ENCODE assay signal across 11 mouse cellular contexts in genomic region chr9:32495643-32495997, GRCm38 (mm10). TPM values are rescaled to one million over a fixed set of nuclear protein-coding genes. Genes with fewer than 3 reads are reported as not detected.
A peak's percentile ranks its signal among the peaks of the same experiment; 100 is the strongest.
DNase-seq lines count a peak whose midpoint lies in the region; ATAC-seq and TF ChIP-seq lines count a peak whose summit lies in the region.
"Had no signal": no experiment of that assay in that cellular context is flagged by ENCODE, and none has a peak within 500 bp of the region (broad histone marks: within the 10 kb centered on the region; RNA-seq: fewer than 3 reads in every experiment).

No protein-coding gene starts in this region.

- 0 out of 2 replicates have a peak overlapping the region, but pooled peaks have one; percentile 3 for H3K4me2 ChIP-seq in heart, embryonic 15.5 days
- peak overlapping the region; percentile 24 for H3K4me2 ChIP-seq in embryonic facial prominence, embryonic 12.5 days (replicated peaks)
- H3K4me2 ChIP-seq: forebrain, embryonic 15.5 days had no signal

- WGBS in heart, embryonic 15.5 days: 25% methylated on average over 7 of the region's 7 CpGs
- WGBS in embryonic facial prominence, embryonic 12.5 days: 36% methylated on average over 7 of the region's 7 CpGs
- WGBS in kidney, adult 2 months: 59% methylated on average over 7 of the region's 7 CpGs

- no peak overlapping the region for H3K27ac ChIP-seq in heart, embryonic 15.5 days
- H3K27ac ChIP-seq in embryonic facial prominence, embryonic 12.5 days: peak overlapping the region; percentile 82
- H3K27ac ChIP-seq in kidney, adult 2 months (ENCODE audit: insufficient read depth, low read depth, low read length): no peak overlapping the region
- H3K27ac ChIP-seq: forebrain, embryonic 15.5 days had no signal

- H3K9ac ChIP-seq in heart, embryonic 15.5 days: no peak overlapping the region
- no peak overlapping the region for H3K9ac ChIP-seq in embryonic facial prominence, embryonic 12.5 days
- H3K9ac ChIP-seq: forebrain, embryonic 15.5 days had no signal

- H3K9me3 ChIP-seq in heart, embryonic 15.5 days (replicated peaks): no peaks in the 10 kb centered on the region
- no peaks in the 10 kb centered on the region for H3K9me3 ChIP-seq in embryonic facial prominence, embryonic 12.5 days
- H3K9me3 ChIP-seq: forebrain, embryonic 15.5 days had no signal

- no peak for ATAC-seq in heart, embryonic 15.5 days (replicated peaks; ENCODE audit: insufficient number of reproducible peaks, insufficient read depth, low FRiP score, low read depth)
- ATAC-seq in CD4-positive, CD25-positive, alpha-beta regulatory T cell, adult 4 months: peak; percentile 60
- ATAC-seq in embryonic facial prominence, embryonic 12.5 days (ENCODE audit: insufficient number of reproducible peaks, insufficient read depth, low FRiP score, low TSS enrichment): no peak
- peak; percentile 55 for ATAC-seq in megakaryocyte progenitor cell, adult 5-6 weeks (replicated peaks; ENCODE audit: poor library complexity)
- ATAC-seq in granulocyte monocyte progenitor cell, adult 5-6 weeks (replicated peaks; ENCODE audit: poor library complexity, severe bottlenecking): no peak
- ATAC-seq: forebrain, embryonic 15.5 days had no signal

- peaks cover 10% of the 10 kb centered on the region; the same call in 1 of the 2 replicates for H3K4me1 ChIP-seq in heart, embryonic 15.5 days (replicated peaks)
- peaks cover 39% of the 10 kb centered on the region for H3K4me1 ChIP-seq in embryonic facial prominence, embryonic 12.5 days
- peaks cover 2% of the 10 kb centered on the region; the same call in 1 of the 2 replicates for H3K4me1 ChIP-seq in kidney, adult 2 months (ENCODE audit: control insufficient read depth, insufficient read depth, low read length)

- DNase-seq in heart, postnatal 25 days (ENCODE audit: low spot score): no peak
- no peak for DNase-seq in kidney, adult 2 months
- DNase-seq in spleen, postnatal 14 days (ENCODE audit: low spot score in 2 of 2): no peak
- DNase-seq: adrenal gland, postnatal 10 days; cerebellum, adult 9-10 months had no signal

- no peak for TF ChIP-seq CTCF in kidney, adult 2 months (conservative IDR thresholded peaks at IDR 0.05; ENCODE audit: insufficient read depth, insufficient read length, low read depth, low read length)

- no peak for TF ChIP-seq POLR2A in kidney, adult 2 months (IDR thresholded peaks at IDR 0.05; ENCODE audit: low read depth, low read length)

- no peak overlapping the region for H3K4me3 ChIP-seq in heart, embryonic 15.5 days
- no peak overlapping the region for H3K4me3 ChIP-seq in embryonic facial prominence, embryonic 12.5 days
- H3K4me3 ChIP-seq in kidney, adult 2 months (ENCODE audit: insufficient read depth, low read depth, low read length): no peak overlapping the region
- H3K4me3 ChIP-seq: forebrain, embryonic 15.5 days had no signal

- no peaks in the 10 kb centered on the region for H3K36me3 ChIP-seq in heart, embryonic 15.5 days
- H3K36me3 ChIP-seq in embryonic facial prominence, embryonic 12.5 days: no peaks in the 10 kb centered on the region
- H3K36me3 ChIP-seq in kidney, adult 2 months (ENCODE audit: control insufficient read depth, insufficient read depth, low read length): no peaks in the 10 kb centered on the region
- H3K36me3 ChIP-seq: forebrain, embryonic 15.5 days had no signal

- intact Hi-C loops in heart, postnatal 25 days (cut with DNase I): no loop called here

- H3K27me3 ChIP-seq in heart, embryonic 15.5 days: no peaks in the 10 kb centered on the region
- H3K27me3 ChIP-seq in embryonic facial prominence, embryonic 12.5 days: no peaks in the 10 kb centered on the region
- no peaks in the 10 kb centered on the region for H3K27me3 ChIP-seq in kidney, adult 2 months (replicated peaks; ENCODE audit: control insufficient read depth, insufficient read depth, low read length)
- H3K27me3 ChIP-seq: forebrain, embryonic 15.5 days had no signal

RNA-seq across cellular contexts. Expression of gene Fli1, which starts 47.0 kb away (rescaled TPM):
- 20.6 and 21.8 TPM in 2 replicates for polyA plus RNA-seq in heart, embryonic 15.5 days (2015; fragmentation: Nextera tagmentation; extraction: Ambion mirVana)
- 10 to 100 TPM; 26.4 to 28.2 TPM for total RNA-seq in heart, postnatal 25 days (2021)
- 100 to 1,000 TPM; 105 to 118 TPM for polyA plus RNA-seq in CD4-positive, CD25-positive, alpha-beta regulatory T cell, adult 4 months (2017; shearing (Covaris generic))
- 39.2 and 40.9 TPM in 2 replicates for polyA plus RNA-seq in embryonic facial prominence, embryonic 12.5 days (2016; fragmentation: Nextera tagmentation; extraction: Ambion mirVana)
- 80.2 and 93.2 TPM in 2 replicates for total RNA-seq in megakaryocyte progenitor cell, adult 5-6 weeks (2015)
- 104 and 107 TPM in 2 replicates for total RNA-seq in megakaryocyte progenitor cell, adult 5-6 weeks (2017)
- total RNA-seq in granulocyte monocyte progenitor cell, adult 5-6 weeks (2014; fragmentation: Nextera tagmentation): 63.4 and 68.3 TPM in 2 replicates
- total RNA-seq in granulocyte monocyte progenitor cell, adult 5-6 weeks (2017): 106 and 109 TPM in 2 replicates
- polyA plus RNA-seq in kidney, adult 2 months (2012; rRNA removed): 7.2 and 9.6 TPM in 2 replicates

Comparison
In these comparisons a context has a peak if more than half of its experiments do, and no peak if none do; other contexts are left out.
1. ATAC-seq: peak in CD4-positive, CD25-positive, alpha-beta regulatory T cell, adult 4 months (single experiment) and megakaryocyte progenitor cell, adult 5-6 weeks (single experiment); none in heart, embryonic 15.5 days (single experiment), embryonic facial prominence, embryonic 12.5 days (single experiment) and granulocyte monocyte progenitor cell, adult 5-6 weeks (single experiment).